Comparison of ENCODE assay signal across 22 mouse cellular contexts in the genomic region with DNA sequence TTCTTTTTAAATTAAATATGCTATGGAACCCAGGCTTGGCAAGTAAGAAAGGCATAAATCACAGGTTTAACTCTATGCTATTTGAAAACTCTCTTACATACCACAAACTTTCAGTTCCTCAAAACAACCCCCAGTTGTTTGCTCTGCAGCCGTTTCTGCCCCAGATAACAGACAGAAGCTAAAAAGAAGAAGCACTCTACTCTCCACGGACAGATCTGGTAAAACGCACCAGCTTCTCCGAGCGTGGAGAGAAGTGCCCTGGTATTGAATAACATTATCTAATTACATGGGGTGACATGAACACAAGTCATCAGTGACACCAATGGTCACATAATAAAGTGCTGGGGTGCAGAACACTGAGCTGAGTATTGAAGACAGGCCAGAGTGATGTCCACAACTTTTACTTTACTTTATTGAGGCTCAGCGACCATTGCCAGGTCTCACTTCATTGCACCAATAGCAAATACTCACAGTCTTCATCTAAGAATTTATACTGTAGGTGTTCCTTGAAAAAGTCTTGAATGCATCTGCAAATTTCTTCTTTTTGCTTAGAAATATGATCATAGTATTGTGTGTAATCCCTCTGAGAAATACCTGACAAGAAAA. TPM values are rescaled to one million over a fixed set of nuclear protein-coding genes. Genes with fewer than 3 reads are reported as not detected.
DNase-seq lines count a peak whose midpoint lies in the region; ATAC-seq lines count a peak whose summit lies in the region.
"Had no signal": no experiment of that assay in that cellular context is flagged by ENCODE, and none has a peak within 500 bp of the region (broad histone marks: within the 10 kb centered on the region; RNA-seq: fewer than 3 reads in every experiment).

No protein-coding gene starts in this region.

- no peak overlapping the region for H3K4me2 ChIP-seq in heart, embryonic 12.5 days
- H3K4me2 ChIP-seq: heart, embryonic 11.5 days; limb, embryonic 13.5 days; lung, embryonic 14.5 days; neural tube, embryonic 12.5 days had no signal

- H3K36me3 ChIP-seq in heart, embryonic 12.5 days: peaks cover 66% of the 10 kb centered on the region
- peaks cover 93% of the 10 kb centered on the region for H3K36me3 ChIP-seq in embryonic facial prominence, embryonic 10.5 days (replicated peaks)

- no peak for ATAC-seq in heart, embryonic 12.5 days (ENCODE audit: insufficient number of reproducible peaks, low FRiP score)
- ATAC-seq in megakaryocyte progenitor cell, adult 5-6 weeks (replicated peaks; ENCODE audit: poor library complexity): peak; percentile 48
- ATAC-seq: hindbrain, embryonic 16.5 days; intestine, postnatal 0 days had no signal

- peak; percentile 92 for DNase-seq in heart, adult 11 months
- DNase-seq in lung, postnatal 36 days: peak; percentile 46
- no peak for DNase-seq in lung, adult 18-20 months
- DNase-seq in embryonic facial prominence, embryonic 10.5 days (ENCODE audit: low spot score): no peak
- no peak for DNase-seq in embryo, embryonic 10 days (ENCODE audit: low spot score)
- DNase-seq in left cerebral cortex, adult 9 months (ENCODE audit: low spot score in 2 of 2): no peak
- DNase-seq: adrenal gland, postnatal 36 days; cerebellum, adult 8-10 months; gastrocnemius, postnatal 14 days; heart, postnatal 36 days; kidney, postnatal 10 days; lung, embryonic 14.5 days; right cerebral cortex, postnatal 14 days; thymus, adult 18-20 months had no signal

- no peak overlapping the region for H3K4me3 ChIP-seq in heart, embryonic 12.5 days
- H3K4me3 ChIP-seq in embryonic facial prominence, embryonic 10.5 days: no peak overlapping the region
- H3K4me3 ChIP-seq: layer of hippocampus, adult 2 months; limb, embryonic 13.5 days; neural tube, embryonic 12.5 days had no signal

- 85% methylated on average over 6 of the region's 6 CpGs for whole genome bisulfite sequencing in heart, embryonic 12.5 days
- WGBS in embryonic facial prominence, embryonic 10.5 days: 89% methylated on average over 6 of the region's 6 CpGs

- peaks cover 8% of the 10 kb centered on the region for H3K4me1 ChIP-seq in heart, embryonic 12.5 days (replicated peaks)
- no peaks in the 10 kb centered on the region for H3K4me1 ChIP-seq in embryonic facial prominence, embryonic 10.5 days
- H3K4me1 ChIP-seq: limb, embryonic 13.5 days; neural tube, embryonic 12.5 days had no signal

- H3K27me3 ChIP-seq in heart, embryonic 12.5 days (replicated peaks): no peaks in the 10 kb centered on the region
- H3K27me3 ChIP-seq in embryonic facial prominence, embryonic 10.5 days (replicated peaks; ENCODE audit: low read depth, poor library complexity, severe bottlenecking): no peaks in the 10 kb centered on the region
- H3K27me3 ChIP-seq: limb, embryonic 13.5 days; neural tube, embryonic 12.5 days had no signal

- 0 out of 2 replicates have a peak, but pooled peaks cover 2% of the 10 kb centered on the region for H3K9me3 ChIP-seq in heart, embryonic 12.5 days (replicated peaks)
- H3K9me3 ChIP-seq in embryonic facial prominence, embryonic 10.5 days: no peaks in the 10 kb centered on the region
- H3K9me3 ChIP-seq: limb, embryonic 13.5 days; neural tube, embryonic 12.5 days had no signal

- H3K9ac ChIP-seq in heart, embryonic 12.5 days: no peak overlapping the region
- H3K9ac ChIP-seq: limb, embryonic 13.5 days; lung, embryonic 14.5 days; neural tube, embryonic 12.5 days had no signal

- H3K27ac ChIP-seq in heart, embryonic 12.5 days (ENCODE audit: poor library complexity, severe bottlenecking): no peak overlapping the region
- no peak overlapping the region for H3K27ac ChIP-seq in embryonic facial prominence, embryonic 10.5 days (replicated peaks)
- H3K27ac ChIP-seq: layer of hippocampus, adult 2 months; limb, embryonic 13.5 days; neural tube, embryonic 12.5 days had no signal

RNA-seq across cellular contexts. Expression of a gene that starts 40.3 kb away (rescaled TPM):
- 70.6 and 75.3 TPM in 2 replicates for polyA plus RNA-seq in heart, embryonic 12.5 days (2016; fragmentation: Nextera tagmentation; extraction: Ambion mirVana)
- total RNA-seq in megakaryocyte progenitor cell, adult 5-6 weeks (2015): 70.6 and 70.7 TPM in 2 replicates
- 60.8 and 78.6 TPM in 2 replicates for total RNA-seq in megakaryocyte progenitor cell, adult 5-6 weeks (2017)
- polyA plus RNA-seq in embryonic facial prominence, embryonic 10.5 days (2016; fragmentation: Nextera tagmentation; extraction: Ambion mirVana): 119 and 125 TPM in 2 replicates

RNA-seq across cellular contexts. Expression of a gene that starts 40.4 kb away (rescaled TPM):
- 205 and 207 TPM in 2 replicates for polyA plus RNA-seq in heart, embryonic 12.5 days (2016; fragmentation: Nextera tagmentation; extraction: Ambion mirVana)
- 125 and 133 TPM in 2 replicates for total RNA-seq in megakaryocyte progenitor cell, adult 5-6 weeks (2015)
- total RNA-seq in megakaryocyte progenitor cell, adult 5-6 weeks (2017): 116 and 117 TPM in 2 replicates
- polyA plus RNA-seq in embryonic facial prominence, embryonic 10.5 days (2016; fragmentation: Nextera tagmentation; extraction: Ambion mirVana): 410 and 430 TPM in 2 replicates

RNA-seq across cellular contexts. Expression of a gene that starts 58.2 kb away (rescaled TPM):
- 0.98 and 1.1 TPM in 2 replicates for polyA plus RNA-seq in heart, embryonic 12.5 days (2016; fragmentation: Nextera tagmentation; extraction: Ambion mirVana)
- 1.2 and 2.1 TPM in 2 replicates for total RNA-seq in megakaryocyte progenitor cell, adult 5-6 weeks (2015)
- not detected in 2 replicates for total RNA-seq in megakaryocyte progenitor cell, adult 5-6 weeks (2017)
- polyA plus RNA-seq in embryonic facial prominence, embryonic 10.5 days (2016; fragmentation: Nextera tagmentation; extraction: Ambion mirVana): 2.2 and 2.5 TPM in 2 replicates
- total RNA-seq: heart, postnatal 36 days had no signal

Comparison
In these comparisons a context has a peak if more than half of its experiments do, and no peak if none do; other contexts are left out.
1. DNase-seq: peak in heart, adult 11 months (single experiment) and lung, postnatal 36 days (single experiment); none in lung, adult 18-20 months (0 of 2), embryonic facial prominence, embryonic 10.5 days (single experiment), embryo, embryonic 10 days (single experiment) and left cerebral cortex, adult 9 months (0 of 2).